Mouse (Mus musculus): ENCODE data around the gene Clcn1. TPM values are rescaled to one million over a fixed set of nuclear protein-coding genes. Genes with fewer than 3 reads are reported as not detected.
A peak's percentile ranks its signal among the peaks of the same experiment; 100 is the strongest.

Clcn1 gene
- 1.1 and 1.2 TPM in 2 replicates for polyA plus RNA-seq (2015; fragmentation: Nextera tagmentation; extraction: Ambion mirVana)

GRCm38 (mm10) chr6:42286448-42286847 lies at the start of gene Clcn1:
TSS of gene Clcn1 (plus strand) at chr6:42286685.
- Histone ChIP-seq H3K9me3 (replicated peaks) (no peaks in the 10 kb centered on the region), H3K4me2 (no peak within 1 kb of the TSS), H3K4me1 (no peaks in the 10 kb centered on the region), H3K36me3 (peaks cover 42% of the 10 kb centered on the region), H3K9ac (replicated peaks) (no peak within 1 kb of the TSS), H3K27me3 (replicated peaks) (no peaks in the 10 kb centered on the region), H3K27ac (replicated peaks) (no peak within 1 kb of the TSS), H3K4me3 (replicated peaks) (no peak within 1 kb of the TSS)
- 72% methylated on average over 4 of the region's 5 CpGs for WGBS
- ATAC-seq (ENCODE audit: low FRiP score): no peak

GRCm38 (mm10) chr6:42237276-42237805 lies 49.1 kb upstream of the Clcn1 start:
- Histone ChIP-seq H3K4me3 (replicated peaks) (no peak overlapping the region), H3K27me3 (replicated peaks) (no peaks in the 10 kb centered on the region), H3K9ac (replicated peaks) (no peak overlapping the region), H3K27ac (replicated peaks) (no peak overlapping the region), H3K4me1 (no peaks in the 10 kb centered on the region), H3K9me3 (replicated peaks) (no peaks in the 10 kb centered on the region), H3K4me2 (no peak overlapping the region), H3K36me3 (no peaks in the 10 kb centered on the region)
- 74% methylated on average over 6 of the region's 6 CpGs for WGBS
- no peak for ATAC-seq (ENCODE audit: low FRiP score)

DNA sequence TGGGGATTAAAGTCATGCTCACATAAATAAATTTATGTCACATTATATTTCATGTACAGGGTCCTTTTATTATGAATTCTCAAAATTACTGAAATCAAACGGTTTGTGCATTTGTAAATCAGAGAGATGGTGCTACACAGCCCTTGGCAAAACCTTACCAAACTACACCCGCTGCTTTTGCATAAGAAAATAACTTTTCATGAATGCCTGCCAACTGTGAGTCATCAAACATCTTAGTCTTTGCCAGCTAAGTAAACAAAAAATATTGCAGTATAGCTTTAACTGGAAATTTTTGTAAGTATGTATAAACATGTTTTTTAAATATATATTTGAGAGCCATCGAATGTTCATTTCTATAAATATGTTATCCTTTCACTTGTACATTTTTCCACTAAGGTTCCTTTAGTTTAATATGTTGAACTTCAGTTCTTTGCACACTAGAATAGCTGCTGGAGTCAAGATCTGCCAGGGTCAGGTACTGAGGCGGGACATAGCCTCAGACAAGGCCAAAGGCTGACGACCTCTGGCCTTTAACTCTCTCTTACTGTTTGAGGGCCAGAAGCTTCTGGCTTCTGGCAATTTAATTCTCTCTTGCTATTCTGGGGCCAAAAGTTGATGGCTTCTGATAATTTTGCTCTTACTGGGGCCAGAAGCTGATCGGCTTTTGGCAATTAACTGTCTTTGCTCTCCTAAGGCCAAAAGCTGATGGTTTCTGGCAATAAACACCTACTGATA lies 45.0 kb upstream of the Clcn1 start:
- Histone ChIP-seq H3K4me1 (peaks cover 6% of the 10 kb centered on the region; the same call in 1 of the 2 replicates), H3K4me3 (replicated peaks) (no peak overlapping the region), H3K9me3 (replicated peaks) (no peaks in the 10 kb centered on the region), H3K27ac (replicated peaks) (no peak overlapping the region), H3K27me3 (replicated peaks) (peaks cover under 1% of the 10 kb centered on the region; the same call in 1 of the 2 replicates), H3K9ac (replicated peaks) (no peak overlapping the region), H3K36me3 (no peaks in the 10 kb centered on the region), H3K4me2 (no peak overlapping the region)
- no peak for ATAC-seq (ENCODE audit: low FRiP score)
- 86% methylated on average over 6 of the region's 6 CpGs for WGBS

- Histone ChIP-seq H3K36me3 (no peaks in the 10 kb centered on the region), H3K9ac (replicated peaks) (peak within 1 kb of the TSS; percentile 49), H3K27ac (replicated peaks) (0 out of 2 replicates have a peak within 1 kb of the TSS, but pooled peaks have one; percentile 45), H3K4me2 (peak within 1 kb of the TSS; percentile 92), H3K27me3 (replicated peaks) (peaks cover 5% of the 10 kb centered on the region; the same call in 1 of the 2 replicates), H3K9me3 (replicated peaks) (no peaks in the 10 kb centered on the region), H3K4me3 (replicated peaks) (peak within 1 kb of the TSS; percentile 56), H3K4me1 (peaks cover 7% of the 10 kb centered on the region; the same call in 1 of the 2 replicates)
- 2% methylated on average over 28 of the region's 28 CpGs for WGBS
- peak; percentile 99 for ATAC-seq (ENCODE audit: low FRiP score)
Measured at GRCm38 (mm10) chr6:42245711-42246353, 40.7 kb upstream of the Clcn1 start, which contains the start of gene Gstk1. TSS of gene Gstk1 (plus strand) at chr6:42245935.

GRCm38 (mm10) chr6:42247173-42247572 lies 39.3 kb upstream of the Clcn1 start:
- no peak overlapping the region for H3K9ac ChIP-seq (replicated peaks)
- H3K4me2 ChIP-seq: peak overlapping the region; percentile 44
- H3K27me3 ChIP-seq (replicated peaks): peaks cover 5% of the 10 kb centered on the region; the same call in 1 of the 2 replicates
- peak; percentile 67 for ATAC-seq (ENCODE audit: low FRiP score)
- no peak overlapping the region for H3K27ac ChIP-seq (replicated peaks)
- WGBS: 13% methylated on average over 8 of the region's 8 CpGs
- no peaks in the 10 kb centered on the region for H3K9me3 ChIP-seq (replicated peaks)
- no peaks in the 10 kb centered on the region for H3K36me3 ChIP-seq
- peak overlapping the region; percentile 26 for H3K4me3 ChIP-seq (replicated peaks)
- peaks cover 7% of the 10 kb centered on the region; the same call in 1 of the 2 replicates for H3K4me1 ChIP-seq

DNA sequence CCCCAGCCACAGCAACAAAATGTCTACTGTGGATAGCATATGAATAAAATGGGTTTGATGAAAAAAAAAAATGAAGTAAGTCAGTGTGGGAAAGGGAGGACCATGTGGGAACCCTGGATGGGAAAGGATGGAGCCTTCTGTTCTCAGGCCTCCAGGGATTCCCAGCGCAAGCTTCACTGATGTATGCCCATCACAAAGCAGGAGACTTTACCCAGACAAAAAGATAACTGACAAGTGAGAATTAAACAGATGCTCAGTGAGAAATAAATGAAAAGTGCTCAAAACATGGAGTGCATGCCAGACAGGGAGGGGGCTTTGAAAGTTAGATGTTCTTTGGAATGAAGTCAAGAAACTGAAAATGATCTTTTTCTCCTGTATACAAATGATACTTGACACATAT lies 38.5 kb upstream of the Clcn1 start:
- Histone ChIP-seq H3K4me2 (peak overlapping the region; percentile 44), H3K9ac (replicated peaks) (no peak overlapping the region), H3K9me3 (replicated peaks) (no peaks in the 10 kb centered on the region), H3K27ac (replicated peaks) (no peak overlapping the region), H3K36me3 (no peaks in the 10 kb centered on the region), H3K27me3 (replicated peaks) (peaks cover 5% of the 10 kb centered on the region; the same call in 1 of the 2 replicates), H3K4me3 (replicated peaks) (peak overlapping the region; percentile 26; the same call in 1 of the 2 replicates), H3K4me1 (peaks cover 7% of the 10 kb centered on the region; the same call in 1 of the 2 replicates)
- ATAC-seq (ENCODE audit: low FRiP score): no peak
- WGBS: 83% methylated on average over 1 of the region's 1 CpGs

DNA sequence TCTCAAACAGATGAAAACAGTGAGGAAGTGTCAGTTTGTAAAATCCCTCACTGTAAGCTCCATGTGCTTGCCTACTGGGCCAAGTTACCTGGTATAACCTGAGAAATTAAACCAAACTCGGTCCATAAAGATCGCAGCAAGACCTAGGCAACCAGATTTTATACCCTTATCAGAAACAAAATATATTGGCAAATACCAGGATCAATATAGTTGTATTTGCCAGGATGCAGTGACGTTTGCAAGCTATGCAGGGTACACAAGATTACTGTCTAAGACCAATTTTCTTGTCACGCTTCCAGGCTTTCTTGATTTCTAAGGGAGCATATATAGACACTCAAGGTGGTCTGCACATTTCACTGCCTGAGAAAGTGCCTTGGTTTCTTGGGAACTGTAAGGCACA lies 34.7 kb upstream of the Clcn1 start:
- no peak for ATAC-seq (ENCODE audit: low FRiP score)
- Histone ChIP-seq H3K4me3 (replicated peaks) (no peak overlapping the region), H3K36me3 (no peaks in the 10 kb centered on the region), H3K27ac (replicated peaks) (no peak overlapping the region), H3K27me3 (replicated peaks) (0 out of 2 replicates have a peak, but pooled peaks cover 1% of the 10 kb centered on the region), H3K4me2 (no peak overlapping the region), H3K9ac (replicated peaks) (no peak overlapping the region), H3K4me1 (no peaks in the 10 kb centered on the region), H3K9me3 (replicated peaks) (no peaks in the 10 kb centered on the region)
- 91% methylated on average over 4 of the region's 4 CpGs for WGBS

- no peak overlapping the region for H3K9ac ChIP-seq (replicated peaks)
- no peaks in the 10 kb centered on the region for H3K4me1 ChIP-seq
- no peaks in the 10 kb centered on the region for H3K9me3 ChIP-seq (replicated peaks)
- H3K36me3 ChIP-seq: no peaks in the 10 kb centered on the region
- H3K4me2 ChIP-seq: no peak overlapping the region
- H3K4me3 ChIP-seq (replicated peaks): no peak overlapping the region
- H3K27me3 ChIP-seq (replicated peaks): no peaks in the 10 kb centered on the region
- H3K27ac ChIP-seq (replicated peaks): no peak overlapping the region
- no peak for ATAC-seq (ENCODE audit: low FRiP score)
- 86% methylated on average over 2 of the region's 2 CpGs for WGBS
Measured at GRCm38 (mm10) chr6:42253103-42253502, 33.4 kb upstream of the Clcn1 start.

- Histone ChIP-seq H3K4me2 (0 out of 2 replicates have a peak overlapping the region, but pooled peaks have one; percentile 11), H3K9me3 (replicated peaks) (no peaks in the 10 kb centered on the region), H3K9ac (replicated peaks) (no peak overlapping the region), H3K4me3 (replicated peaks) (no peak overlapping the region), H3K36me3 (no peaks in the 10 kb centered on the region), H3K27me3 (replicated peaks) (0 out of 2 replicates have a peak, but pooled peaks cover 5% of the 10 kb centered on the region), H3K27ac (replicated peaks) (no peak overlapping the region), H3K4me1 (no peaks in the 10 kb centered on the region)
- ATAC-seq (ENCODE audit: low FRiP score): no peak; the same call in 1 of the 2 replicates
- 17% methylated on average over 11 of the region's 11 CpGs for WGBS
Measured at GRCm38 (mm10) chr6:42257303-42257863, 29.1 kb upstream of the Clcn1 start.

- no peak overlapping the region for H3K27ac ChIP-seq (replicated peaks)
- 0 out of 2 replicates have a peak, but pooled peaks cover 6% of the 10 kb centered on the region for H3K4me1 ChIP-seq
- no peaks in the 10 kb centered on the region for H3K36me3 ChIP-seq
- H3K4me3 ChIP-seq (replicated peaks): no peak overlapping the region
- WGBS: 77% methylated on average over 6 of the region's 6 CpGs
- H3K9me3 ChIP-seq (replicated peaks): no peaks in the 10 kb centered on the region
- H3K9ac ChIP-seq (replicated peaks): no peak overlapping the region
- no peak for ATAC-seq (ENCODE audit: low FRiP score)
- 0 out of 2 replicates have a peak, but pooled peaks cover 5% of the 10 kb centered on the region for H3K27me3 ChIP-seq (replicated peaks)
- H3K4me2 ChIP-seq: no peak overlapping the region
Measured at GRCm38 (mm10) chr6:42260430-42260829, 26.1 kb upstream of the Clcn1 start.

GRCm38 (mm10) chr6:42261524-42262170 lies 24.8 kb upstream of the Clcn1 start, which contains the start of gene Tmem139:
TSS of gene Tmem139 (plus strand) at chr6:42261970.
- Histone ChIP-seq H3K27ac (replicated peaks) (no peak within 1 kb of the TSS), H3K4me1 (peaks cover 12% of the 10 kb centered on the region), H3K27me3 (replicated peaks) (0 out of 2 replicates have a peak, but pooled peaks cover 5% of the 10 kb centered on the region), H3K4me3 (replicated peaks) (no peak within 1 kb of the TSS), H3K9ac (replicated peaks) (no peak within 1 kb of the TSS), H3K9me3 (replicated peaks) (no peaks in the 10 kb centered on the region), H3K4me2 (no peak within 1 kb of the TSS), H3K36me3 (no peaks in the 10 kb centered on the region)
- no peak for ATAC-seq (ENCODE audit: low FRiP score)
- 22% methylated on average over 20 of the region's 20 CpGs for WGBS

Measured in neural tube, embryonic 15.5 days (tissue).